In the genomic region with DNA sequence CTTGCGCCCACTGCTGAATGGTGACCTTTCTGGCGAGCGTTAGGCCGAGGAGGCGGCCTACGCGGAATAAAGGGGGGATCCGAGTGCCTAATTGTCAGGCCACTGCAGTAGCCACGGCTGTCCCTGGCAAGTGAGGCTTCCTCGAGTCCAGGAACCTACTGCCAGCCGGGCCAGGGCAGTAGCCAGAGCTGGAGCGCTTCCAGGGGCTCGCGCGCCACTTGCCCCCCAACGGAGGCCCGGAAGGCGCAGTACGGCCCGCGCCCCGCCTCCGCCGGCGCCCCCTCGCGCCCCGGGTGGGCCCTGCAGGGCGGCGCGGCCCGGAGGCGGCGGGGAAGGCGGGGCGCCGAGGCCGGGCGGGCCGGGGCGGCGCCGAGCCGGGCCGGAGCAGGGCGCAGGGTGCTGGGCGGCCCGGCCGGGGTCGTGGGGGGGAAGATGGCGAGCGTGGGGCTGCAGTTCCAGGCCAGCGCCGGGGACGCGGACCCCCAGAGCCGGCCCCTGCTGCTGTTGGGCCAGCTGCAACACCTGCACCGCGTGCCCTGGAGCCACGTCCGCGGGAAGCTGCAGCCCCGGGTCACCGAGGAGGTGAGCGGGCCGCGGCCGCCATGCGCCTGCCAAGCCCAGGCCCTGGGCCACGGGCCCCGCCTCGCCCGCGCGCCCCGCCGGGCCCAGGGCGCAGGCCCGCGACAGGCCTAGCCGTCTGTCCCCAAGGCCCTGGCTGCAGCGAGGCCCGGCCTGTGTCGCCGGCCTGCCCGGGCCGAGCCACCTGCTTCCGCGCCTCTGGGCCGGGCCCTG, we compare ENCODE assay signal across 8 mouse cellular contexts. TPM values are rescaled to one million over a fixed set of nuclear protein-coding genes. Genes with fewer than 3 reads are reported as not detected.
A peak's percentile ranks its signal among the peaks of the same experiment; 100 is the strongest.
DNase-seq lines count a peak whose midpoint lies in the region; ATAC-seq and TF ChIP-seq lines count a peak whose summit lies in the region.

A gene (plus strand): TSS at position 359 of the 792 bp plus-strand sequence.

- H3K9ac ChIP-seq in CH12.LX (ENCODE audit: insufficient read depth, low read depth): peak within 1 kb of the TSS; percentile 83
- peak within 1 kb of the TSS; percentile 48 for H3K9ac ChIP-seq in forebrain, embryonic 15.5 days (replicated peaks)
- H3K9ac ChIP-seq in liver, postnatal 0 days (replicated peaks): peak within 1 kb of the TSS; percentile 83
- H3K9ac ChIP-seq in neural tube, embryonic 13.5 days: peak within 1 kb of the TSS; percentile 80

- no peaks in the 10 kb centered on the region for H3K27me3 ChIP-seq in CH12.LX (replicated peaks)
- no peaks in the 10 kb centered on the region for H3K27me3 ChIP-seq in forebrain, embryonic 15.5 days
- H3K27me3 ChIP-seq in liver, postnatal 0 days (ENCODE audit: insufficient read depth, low read length): no peaks in the 10 kb centered on the region
- H3K27me3 ChIP-seq in neural tube, embryonic 13.5 days: no peaks in the 10 kb centered on the region

- peak; percentile 70 for TF ChIP-seq POLR2A in CH12.LX (IDR thresholded peaks at IDR 0.05; ENCODE audit: low read depth, low read length)

- no peaks in the 10 kb centered on the region for H3K9me3 ChIP-seq in CH12.LX (replicated peaks; ENCODE audit: low read length)
- H3K9me3 ChIP-seq in forebrain, embryonic 15.5 days: no peaks in the 10 kb centered on the region
- H3K9me3 ChIP-seq in liver, postnatal 0 days (ENCODE audit: low read length): no peaks in the 10 kb centered on the region
- no peaks in the 10 kb centered on the region for H3K9me3 ChIP-seq in neural tube, embryonic 13.5 days

- H3K4me1 ChIP-seq in CH12.LX (ENCODE audit: control insufficient read depth in 1 of 2, insufficient read depth in 2 of 2): peaks cover 5 to 17% of the 10 kb centered on the region in 2 experiments; a peak in 3 of 4 replicates
- peaks cover 9% of the 10 kb centered on the region for H3K4me1 ChIP-seq in forebrain, embryonic 15.5 days
- peaks cover 16% of the 10 kb centered on the region for H3K4me1 ChIP-seq in liver, postnatal 0 days (ENCODE audit: insufficient read depth)
- peaks cover 23% of the 10 kb centered on the region for H3K4me1 ChIP-seq in neural tube, embryonic 13.5 days (replicated peaks)

- H3K4me2 ChIP-seq in CH12.LX (ENCODE audit: insufficient read depth, low read depth, poor library complexity, severe bottlenecking): peak within 1 kb of the TSS; percentile 85
- peak within 1 kb of the TSS; percentile 68 for H3K4me2 ChIP-seq in forebrain, embryonic 15.5 days (replicated peaks)
- H3K4me2 ChIP-seq in liver, postnatal 0 days (ENCODE audit: low read depth, low read length): peak within 1 kb of the TSS; percentile 93
- H3K4me2 ChIP-seq in neural tube, embryonic 13.5 days: peak within 1 kb of the TSS; percentile 66

- peak; percentile 91 for ATAC-seq in forebrain, embryonic 15.5 days (replicated peaks)
- peak; percentile 92 for ATAC-seq in liver, postnatal 0 days
- peak; percentile 82 for ATAC-seq in neural tube, embryonic 13.5 days (ENCODE audit: low read depth)

- DNase-seq in CH12.LX (ENCODE audit: extremely low read depth): peak; percentile 33
- peak; percentile 61 for DNase-seq in cerebellum, adult 11 months
- peak; percentile 80 to 82 for DNase-seq in heart, postnatal 10 days
- DNase-seq in kidney, postnatal 4 days: peak; percentile 72 to 84
- DNase-seq in liver, postnatal 0 days: peak; percentile 70
- DNase-seq in thymus, adult 18-20 months: peak; percentile 40 to 49

- H3K36me3 ChIP-seq in CH12.LX (replicated peaks in 1 of 2; ENCODE audit: control insufficient read depth in 1 of 2, insufficient read depth in 1 of 2, low read length in 1 of 2): peaks cover 13 to 35% of the 10 kb centered on the region in 2 experiments
- H3K36me3 ChIP-seq in forebrain, embryonic 15.5 days: no peaks in the 10 kb centered on the region
- H3K36me3 ChIP-seq in liver, postnatal 0 days (replicated peaks; ENCODE audit: insufficient read depth, low read length): 0 out of 2 replicates have a peak, but pooled peaks cover 5% of the 10 kb centered on the region
- H3K36me3 ChIP-seq in neural tube, embryonic 13.5 days: no peaks in the 10 kb centered on the region

- no peak for TF ChIP-seq EP300 in CH12.LX (IDR thresholded peaks at IDR 0.05; ENCODE audit: low read length)
- no peak for TF ChIP-seq EP300 in liver, postnatal 0 days (IDR thresholded peaks at IDR 0.05; ENCODE audit: low read depth)

- H3K27ac ChIP-seq in CH12.LX (ENCODE audit: insufficient read depth, low read depth): peak within 1 kb of the TSS; percentile 40
- peak within 1 kb of the TSS; percentile 12; the same call in 1 of the 2 replicates for H3K27ac ChIP-seq in forebrain, embryonic 15.5 days (replicated peaks)
- peak within 1 kb of the TSS; percentile 80 for H3K27ac ChIP-seq in liver, postnatal 0 days (ENCODE audit: low read depth)
- H3K27ac ChIP-seq in neural tube, embryonic 13.5 days (replicated peaks): peak within 1 kb of the TSS; percentile 59

- in situ Hi-C loops in CH12.LX (cut with MboI; ENCODE audit: low pct_ligation_motif_present, low pct_unique_long_range_greater_than_20kb, low sequenced_read_pairs): loop anchor here (25.0 kb wide), 1 partner anchor 298 kb away; no protein-coding TSS in a partner anchor

- 2% methylated on average over 76 of the region's 90 CpGs for WGBS in forebrain, embryonic 15.5 days
- WGBS in liver, postnatal 0 days (ENCODE audit: insufficient replicate concordance): 1% methylated on average over 54 of the region's 90 CpGs
- 2% methylated on average over 76 of the region's 90 CpGs for WGBS in neural tube, embryonic 13.5 days

- dilution Hi-C loops in CH12.LX (cut with MboI; ENCODE audit: extremely low pct_ligation_motif_present, extremely low pct_unique_long_range_greater_than_20kb, low sequenced_read_pairs): no loop called here

- no peak; the same call in 1 of the 2 replicates for TF ChIP-seq RAD21 in CH12.LX (IDR thresholded peaks at IDR 0.05; ENCODE audit: low read depth, low read length)

- no peaks in the 10 kb centered on the region for H3K79me2 ChIP-seq in CH12.LX (replicated peaks; ENCODE audit: control insufficient read depth, extremely low read depth, insufficient read depth, poor library complexity, severe bottlenecking)

- peak in 1 of 2 experiments; percentile 52; a peak in 2 of 4 replicates for TF ChIP-seq CTCF in CH12.LX (conservative IDR thresholded peaks at IDR 0.05 in 1 of 2, IDR thresholded peaks at IDR 0.05 in 1 of 2; ENCODE audit: low read depth in 2 of 2, low read length in 2 of 2)
- peak; percentile 34 for TF ChIP-seq CTCF in liver, postnatal 0 days (IDR thresholded peaks at IDR 0.05; ENCODE audit: low read depth)

- peak within 1 kb of the TSS; percentile 72 to 92 (median 83) for H3K4me3 ChIP-seq in CH12.LX (replicated peaks in 1 of 3; ENCODE audit: low read depth in 2 of 3, low read length in 2 of 3, poor library complexity in 1 of 3)
- peak within 1 kb of the TSS; percentile 45 for H3K4me3 ChIP-seq in forebrain, embryonic 15.5 days
- peak within 1 kb of the TSS; percentile 70 for H3K4me3 ChIP-seq in liver, postnatal 0 days (ENCODE audit: low read depth, low read length)
- H3K4me3 ChIP-seq in neural tube, embryonic 13.5 days: peak within 1 kb of the TSS; percentile 44

- intact Hi-C loops in heart, postnatal 10 days (cut with DNase I): loop anchor here (2.0 to 5.0 kb wide), 2 partner anchors 33 to 523 kb away; a partner anchor contains a TSS

TF ChIP-seq in CH12.LX, 34 proteins besides CTCF, POLR2A, EP300 and RAD21:
- TF ChIP-seq ZMIZ1 (IDR thresholded peaks at IDR 0.05; ENCODE audit: low read depth, low read length) (0 out of 2 replicates have a peak, but pooled peaks have one; percentile 23), MAX (IDR thresholded peaks at IDR 0.05; ENCODE audit: low read length) (no peak), NELFE (IDR thresholded peaks at IDR 0.05; ENCODE audit: low read depth, low read length) (peak; percentile 36; the same call in 1 of the 2 replicates), SIN3A (IDR thresholded peaks at IDR 0.05; ENCODE audit: low read length) (0 out of 2 replicates have a peak, but pooled peaks have one; percentile 14), CHD1 (IDR thresholded peaks at IDR 0.05; ENCODE audit: low read depth, low read length) (no peak), ZNF384 (IDR thresholded peaks at IDR 0.05; ENCODE audit: low read depth, low read length) (no peak), UBTF (IDR thresholded peaks at IDR 0.05; ENCODE audit: low read depth, low read length) (peak; percentile 83), ELF1 (IDR thresholded peaks at IDR 0.05; ENCODE audit: low read depth, low read length) (peak; percentile 69; the same call in 1 of the 2 replicates), IRF4 (IDR thresholded peaks at IDR 0.05; ENCODE audit: low read depth, low read length) (no peak), CHD2 (IDR thresholded peaks at IDR 0.05; ENCODE audit: low read length) (no peak), HCFC1 (IDR thresholded peaks at IDR 0.05; ENCODE audit: low read depth, low read length) (no peak), SMC3 (IDR thresholded peaks at IDR 0.05; ENCODE audit: low read depth, low read length) (peak; percentile 13; the same call in 1 of the 2 replicates), TCF12 (IDR thresholded peaks at IDR 0.05; ENCODE audit: low read depth, low read length) (peak; percentile 42; the same call in 1 of the 2 replicates), MAZ (IDR thresholded peaks at IDR 0.05; ENCODE audit: low read depth, low read length) (0 out of 2 replicates have a peak, but pooled peaks have one; percentile 61), JUN (IDR thresholded peaks at IDR 0.05; ENCODE audit: insufficient read depth, low read depth, low read length) (no peak)

RNA-seq across cellular contexts. Expression of the gene that starts here (rescaled TPM):
- total RNA-seq in CH12.LX (2012; rRNA removed) (37.2 and 39.5 TPM in 2 replicates), CH12.LX (2014; rRNA removed) (72.0 and 93.6 TPM in 2 replicates)
- polyA plus RNA-seq in CH12.LX (2012; ENCODE audit: insufficient read length, low read depth): 90.8 and 93.3 TPM in 2 replicates
- 20.9 and 21.3 TPM in 2 replicates for polyA plus RNA-seq in forebrain, embryonic 15.5 days (2015; fragmentation: Nextera tagmentation; extraction: Ambion mirVana)
- 10 to 100 TPM; 60.5 to 63.0 TPM for total RNA-seq in heart, postnatal 10 days (2021)
- 30.8 and 32.0 TPM in 2 replicates for polyA plus RNA-seq in liver, postnatal 0 days (2015; fragmentation: Nextera tagmentation; extraction: Ambion mirVana)
- 18.0 and 18.1 TPM in 2 replicates for polyA plus RNA-seq in neural tube, embryonic 13.5 days (2015; fragmentation: Nextera tagmentation; extraction: Ambion mirVana)

Comparison
In these comparisons a context has a peak if more than half of its experiments do, and no peak if none do; other contexts are left out.
1. Peak in every context shown above with its lines: DNase-seq, ATAC-seq, H3K4me3 ChIP-seq and H3K27ac ChIP-seq.
2. H3K27ac ChIP-seq: peak in every context shown above with its lines; median percentile 80 in liver, postnatal 0 days; 59 in neural tube, embryonic 13.5 days; 40 in CH12.LX; 12 in forebrain, embryonic 15.5 days.